Mouse (Mus musculus) embryonic facial prominence, embryonic 11.5 days (tissue): ENCODE results near the gene Gm20883. TPM values are rescaled to one million over a fixed set of nuclear protein-coding genes. Genes with fewer than 3 reads are reported as not detected.
"Not testable (repeated sequence)": the region's sequence is repeated elsewhere in the genome, so short reads cannot be mapped to it uniquely, and the experiment has no call there.

ENCODE experiments used
- ATAC-seq: fragments of 200-750 bp; cut with Nextera tagmentation; replicated peaks from 2 replicates; pipeline ENCODE4 v1.8.0; 2017; ENCODE audit warnings: low read depth; ENCODE audit not compliant: insufficient number of reproducible peaks, low FRiP score, low TSS enrichment
- DNase-seq: peaks from one replicate; pipeline ENCODE4 v3.0.0-alpha.2; 2015; ENCODE audit warnings: low spot score
- H3K27ac ChIP-seq: fragments of 300-500 bp; sonication (generic); replicated peaks from 2 replicates; pipeline ENCODE4 v1.5.1; 2014; ENCODE audit warnings: mild to moderate bottlenecking, low read depth, low read length, control low read depth
- H3K27me3 ChIP-seq: fragments of 300-500 bp; sonication (generic); 2 replicates; pipeline ENCODE4 v1.6.1; 2014; ENCODE audit warnings: mild to moderate bottlenecking, low read length, moderate library complexity, mixed read lengths; ENCODE audit not compliant: control insufficient read depth, insufficient read depth
- H3K36me3 ChIP-seq: fragments of 300-500 bp; sonication (generic); replicated peaks from 2 replicates; pipeline ENCODE4 v1.6.1; 2014; ENCODE audit warnings: low read depth, mild to moderate bottlenecking, low read length, moderate library complexity, mixed read lengths; ENCODE audit not compliant: control insufficient read depth, insufficient read depth
- H3K4me1 ChIP-seq: fragments of 300-500 bp; sonication (generic); 2 replicates; pipeline ENCODE4 v1.6.1; 2014; ENCODE audit warnings: low read length, mixed read lengths; ENCODE audit not compliant: control insufficient read depth, insufficient read depth
- H3K4me2 ChIP-seq: fragments of 300-500 bp; sonication (generic); 2 replicates; pipeline ENCODE4 v1.6.1; 2014; ENCODE audit warnings: low read depth, mild to moderate bottlenecking, control low read depth, low read length, moderate library complexity
- H3K4me3 ChIP-seq: fragments of 300-500 bp; sonication (generic); 2 replicates; pipeline ENCODE4 v1.5.1; 2014; ENCODE audit warnings: low read depth, low read length, control low read depth
- H3K9ac ChIP-seq: fragments of 300-500 bp; sonication (generic); replicated peaks from 2 replicates; pipeline ENCODE4 v1.6.1; 2014; ENCODE audit warnings: mild to moderate bottlenecking, control low read depth, low read length
- H3K9me3 ChIP-seq: fragments of 300-500 bp; sonication (generic); replicated peaks from 2 replicates; pipeline ENCODE4 v1.6.1; 2016; ENCODE audit warnings: mild to moderate bottlenecking, low read length, inconsistent platforms, mixed read lengths; ENCODE audit not compliant: control insufficient read depth
- WGBS: fragments of 180-500 bp; shearing (Covaris S2); extraction: QIAGEN DNeasy Blood & Tissue Kit; methylation state at CpG from one replicate; pipeline ENCODE4 v1.1.7; 2014; 5-methylcytosine and 5-hydroxymethylcytosine counted together
- polyA plus RNA-seq: library from polyadenylated mRNA; unstranded; fragments of >200 nt; fragmentation: Nextera tagmentation; extraction: Ambion mirVana; gene quantifications from 2 replicates; pipeline ENCODE4 v1.2.1, GENCODE M21; 2014

Gm20883 gene
- polyA plus RNA-seq = not detected in 2 replicates

DNA sequence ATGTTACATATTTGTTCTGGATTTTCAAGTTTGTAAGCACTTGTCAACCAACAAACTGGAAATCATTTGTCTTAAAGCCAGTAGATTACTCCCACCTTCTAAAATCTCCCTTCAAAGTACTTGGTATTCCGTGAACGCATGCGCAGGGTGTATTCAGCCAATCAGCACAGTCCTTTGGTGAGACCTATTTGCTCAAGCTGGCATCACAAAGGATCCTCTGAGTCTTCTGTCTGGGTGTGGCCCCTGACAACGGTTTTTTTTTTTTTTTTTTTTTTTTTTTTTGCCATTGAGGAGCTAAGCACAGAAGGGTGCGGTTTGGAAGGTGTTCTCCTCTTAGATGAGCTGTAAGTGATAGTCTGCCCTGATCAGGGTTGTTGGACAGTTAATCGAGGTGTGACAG is at the start of gene Gm20883:
Gene Gm20883, plus strand, starts transcription at position 301 of the 400 bp plus-strand sequence.
- not testable (repeated sequence) for H3K9me3 ChIP-seq, H3K4me2 ChIP-seq, H3K4me1 ChIP-seq, H3K4me3 ChIP-seq, H3K36me3 ChIP-seq, H3K9ac ChIP-seq, ATAC-seq, DNase-seq, H3K27me3 ChIP-seq, H3K27ac ChIP-seq
- no CpG with 5 or more reads among the region's 6 CpGs for WGBS
